Mouse (Mus musculus) embryonic facial prominence, embryonic 11.5 days (tissue): ENCODE results near the gene Dhx36. TPM values are rescaled to one million over a fixed set of nuclear protein-coding genes. Genes with fewer than 3 reads are reported as not detected.
A peak's percentile ranks its signal among the peaks of the same experiment; 100 is the strongest.

Experiments
- ATAC-seq: fragments of 200-750 bp; cut with Nextera tagmentation; replicated peaks from 2 replicates; pipeline ENCODE4 v1.8.0; 2017; ENCODE audit warnings: low read depth; ENCODE audit not compliant: insufficient number of reproducible peaks, low FRiP score, low TSS enrichment
- DNase-seq: peaks from one replicate; pipeline ENCODE4 v3.0.0-alpha.2; 2015; ENCODE audit warnings: low spot score
- H3K27ac ChIP-seq: fragments of 300-500 bp; sonication (generic); replicated peaks from 2 replicates; pipeline ENCODE4 v1.5.1; 2014; ENCODE audit warnings: mild to moderate bottlenecking, low read depth, low read length, control low read depth
- H3K27me3 ChIP-seq: fragments of 300-500 bp; sonication (generic); 2 replicates; pipeline ENCODE4 v1.6.1; 2014; ENCODE audit warnings: mild to moderate bottlenecking, low read length, moderate library complexity, mixed read lengths; ENCODE audit not compliant: control insufficient read depth, insufficient read depth
- H3K36me3 ChIP-seq: fragments of 300-500 bp; sonication (generic); replicated peaks from 2 replicates; pipeline ENCODE4 v1.6.1; 2014; ENCODE audit warnings: low read depth, mild to moderate bottlenecking, low read length, moderate library complexity, mixed read lengths; ENCODE audit not compliant: control insufficient read depth, insufficient read depth
- H3K4me1 ChIP-seq: fragments of 300-500 bp; sonication (generic); 2 replicates; pipeline ENCODE4 v1.6.1; 2014; ENCODE audit warnings: low read length, mixed read lengths; ENCODE audit not compliant: control insufficient read depth, insufficient read depth
- H3K4me2 ChIP-seq: fragments of 300-500 bp; sonication (generic); 2 replicates; pipeline ENCODE4 v1.6.1; 2014; ENCODE audit warnings: low read depth, mild to moderate bottlenecking, control low read depth, low read length, moderate library complexity
- H3K4me3 ChIP-seq: fragments of 300-500 bp; sonication (generic); 2 replicates; pipeline ENCODE4 v1.5.1; 2014; ENCODE audit warnings: low read depth, low read length, control low read depth
- H3K9ac ChIP-seq: fragments of 300-500 bp; sonication (generic); replicated peaks from 2 replicates; pipeline ENCODE4 v1.6.1; 2014; ENCODE audit warnings: mild to moderate bottlenecking, control low read depth, low read length
- H3K9me3 ChIP-seq: fragments of 300-500 bp; sonication (generic); replicated peaks from 2 replicates; pipeline ENCODE4 v1.6.1; 2016; ENCODE audit warnings: mild to moderate bottlenecking, low read length, inconsistent platforms, mixed read lengths; ENCODE audit not compliant: control insufficient read depth
- WGBS: fragments of 180-500 bp; shearing (Covaris S2); extraction: QIAGEN DNeasy Blood & Tissue Kit; methylation state at CpG from one replicate; pipeline ENCODE4 v1.1.7; 2014; 5-methylcytosine and 5-hydroxymethylcytosine counted together
- polyA plus RNA-seq: library from polyadenylated mRNA; unstranded; fragments of >200 nt; fragmentation: Nextera tagmentation; extraction: Ambion mirVana; gene quantifications from 2 replicates; pipeline ENCODE4 v1.2.1, GENCODE M21; 2014

The Dhx36 gene
- polyA plus RNA-seq = 47.8 and 53.4 TPM in 2 replicates

DNA sequence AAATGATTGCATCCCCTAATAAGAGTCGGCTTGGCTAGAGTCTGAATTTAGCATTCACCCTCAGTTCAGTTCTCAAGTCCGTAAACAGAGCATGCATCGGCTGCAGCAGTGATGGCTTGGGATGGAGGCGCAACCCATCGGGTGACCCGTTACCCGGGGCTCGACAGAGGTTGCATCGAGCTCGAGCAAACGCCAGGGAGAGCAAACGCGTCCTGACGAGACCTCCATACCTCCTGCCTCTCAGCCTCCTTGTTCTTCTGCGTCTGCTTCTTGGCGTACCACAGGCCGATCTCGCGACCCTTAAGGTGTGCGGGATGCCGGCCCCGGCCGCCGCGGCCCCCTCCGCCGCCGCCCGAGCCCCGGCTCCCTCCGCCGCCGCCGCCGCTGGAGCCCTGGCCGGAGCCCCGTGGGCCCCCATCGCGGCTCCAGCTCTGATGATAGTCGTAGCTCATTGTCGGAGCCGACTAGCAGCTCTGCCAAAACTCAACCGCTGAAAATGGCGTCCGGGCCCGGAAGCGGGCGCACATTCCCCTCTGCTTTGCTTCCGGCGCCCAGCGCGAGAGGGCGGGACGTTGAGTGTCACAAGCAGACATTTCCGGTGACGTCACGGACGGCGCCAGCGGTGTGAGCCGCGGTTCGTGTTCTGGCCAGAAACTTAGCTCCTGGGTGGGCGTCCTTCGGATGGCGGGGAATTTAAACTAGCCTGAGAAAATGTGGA lies at the start of gene Dhx36:
Gene Dhx36, minus strand, starts transcription at position 517 of the 718 bp plus-strand sequence.
- DNase-seq (peak; percentile 98), ATAC-seq (peak; percentile 98)
- Histone ChIP-seq H3K9me3 (no peaks in the 10 kb centered on the region), H3K4me3 (peak within 1 kb of the TSS; percentile 92), H3K36me3 (no peaks in the 10 kb centered on the region), H3K27me3 (no peaks in the 10 kb centered on the region), H3K27ac (peak within 1 kb of the TSS; percentile 85), H3K9ac (peak within 1 kb of the TSS; percentile 96), H3K4me1 (no peaks in the 10 kb centered on the region), H3K4me2 (peak within 1 kb of the TSS; percentile 53)
- under 1% methylated on average over 62 of the region's 66 CpGs for WGBS

DNA sequence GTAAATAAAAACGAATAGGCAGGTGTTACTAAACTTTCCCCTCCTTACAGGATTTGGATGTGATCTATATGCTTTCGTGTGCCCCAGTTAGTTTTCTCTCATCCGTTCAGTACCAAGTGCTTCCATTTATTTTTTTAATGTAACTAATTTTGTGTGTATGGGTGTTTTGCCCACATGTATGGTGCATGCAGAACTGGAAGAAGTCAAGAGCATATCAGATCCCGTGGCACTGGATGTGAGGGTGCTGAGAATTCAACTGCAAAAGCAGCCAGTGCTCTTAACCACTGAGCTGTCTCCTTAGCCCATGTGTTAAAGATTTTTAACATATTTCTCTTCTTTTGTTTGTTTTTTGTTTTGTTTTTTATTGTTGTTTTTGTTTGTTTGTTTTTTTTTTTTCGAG lies 20.8 kb upstream of the Dhx36 start:
- no peaks in the 10 kb centered on the region for H3K9me3 ChIP-seq
- DNase-seq (no peak), ATAC-seq (no peak)
- H3K36me3 ChIP-seq = no peaks in the 10 kb centered on the region
- no peak overlapping the region for H3K4me3 ChIP-seq
- H3K4me2 ChIP-seq = no peak overlapping the region
- 70% methylated on average over 5 of the region's 5 CpGs for WGBS
- no peak overlapping the region for H3K9ac ChIP-seq
- H3K27ac ChIP-seq = no peak overlapping the region
- no peaks in the 10 kb centered on the region for H3K4me1 ChIP-seq
- no peaks in the 10 kb centered on the region for H3K27me3 ChIP-seq

DNA sequence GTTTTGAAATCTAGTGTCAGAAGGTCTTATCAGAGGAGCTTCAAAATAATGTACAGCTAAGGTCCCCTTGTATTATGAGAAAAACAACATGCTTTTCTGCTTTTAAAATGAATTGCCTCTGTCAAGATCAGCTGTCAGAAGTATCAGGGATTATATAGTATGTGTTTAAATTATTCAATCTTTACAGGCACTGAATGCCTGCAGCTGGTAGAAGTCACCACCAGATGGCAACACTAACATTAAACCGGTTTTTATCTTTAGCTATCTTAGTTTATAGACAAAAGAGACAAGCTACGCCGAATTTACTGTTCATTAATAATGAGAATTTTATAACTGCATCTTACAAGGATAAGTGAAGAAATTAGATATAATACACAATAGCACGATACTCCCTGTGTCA lies 20.4 kb upstream of the Dhx36 start:
- no peaks in the 10 kb centered on the region for H3K36me3 ChIP-seq
- ATAC-seq (no peak), DNase-seq (peak; percentile 59)
- no peak overlapping the region for H3K4me2 ChIP-seq
- H3K9ac ChIP-seq = no peak overlapping the region
- H3K27me3 ChIP-seq = no peaks in the 10 kb centered on the region
- no peaks in the 10 kb centered on the region for H3K9me3 ChIP-seq
- H3K4me1 ChIP-seq = no peaks in the 10 kb centered on the region
- no peak overlapping the region for H3K4me3 ChIP-seq
- whole genome bisulfite sequencing = 50% methylated on average over 4 of the region's 4 CpGs
- H3K27ac ChIP-seq = no peak overlapping the region

DNA sequence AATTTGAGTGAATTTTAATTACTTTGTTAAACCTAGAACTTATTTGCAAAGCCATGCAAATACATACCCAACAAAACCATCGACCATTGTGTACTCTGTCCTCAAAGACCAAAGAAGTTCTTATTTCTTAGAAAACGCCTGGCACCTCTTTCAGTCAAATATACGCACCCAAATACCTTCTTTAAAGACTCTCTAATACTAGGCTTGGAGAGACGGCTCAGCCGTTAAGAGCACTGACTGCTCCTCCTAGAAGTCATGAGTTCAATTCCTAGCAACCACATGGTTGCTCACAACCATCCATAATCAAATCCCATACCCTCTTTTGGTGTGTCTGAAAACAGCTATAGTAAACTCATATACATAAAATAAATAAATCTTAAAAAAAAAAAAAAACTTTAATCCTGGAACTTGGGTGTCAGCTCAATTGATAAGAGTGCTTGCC lies 423 bp upstream of the Dhx36 start:
- 45% methylated on average over 5 of the region's 5 CpGs for WGBS
- ATAC-seq (peak; percentile 55; the same call in 1 of the 2 replicates), DNase-seq (no peak)
- H3K36me3 ChIP-seq = no peaks in the 10 kb centered on the region
- H3K4me3 ChIP-seq = peak overlapping the region; percentile 92
- H3K9me3 ChIP-seq = no peaks in the 10 kb centered on the region
- H3K27me3 ChIP-seq = no peaks in the 10 kb centered on the region
- peak overlapping the region; percentile 30 for H3K4me2 ChIP-seq
- H3K9ac ChIP-seq = peak overlapping the region; percentile 96; the same call in 1 of the 2 replicates
- H3K4me1 ChIP-seq = no peaks in the 10 kb centered on the region
- H3K27ac ChIP-seq = no peak overlapping the region

DNA sequence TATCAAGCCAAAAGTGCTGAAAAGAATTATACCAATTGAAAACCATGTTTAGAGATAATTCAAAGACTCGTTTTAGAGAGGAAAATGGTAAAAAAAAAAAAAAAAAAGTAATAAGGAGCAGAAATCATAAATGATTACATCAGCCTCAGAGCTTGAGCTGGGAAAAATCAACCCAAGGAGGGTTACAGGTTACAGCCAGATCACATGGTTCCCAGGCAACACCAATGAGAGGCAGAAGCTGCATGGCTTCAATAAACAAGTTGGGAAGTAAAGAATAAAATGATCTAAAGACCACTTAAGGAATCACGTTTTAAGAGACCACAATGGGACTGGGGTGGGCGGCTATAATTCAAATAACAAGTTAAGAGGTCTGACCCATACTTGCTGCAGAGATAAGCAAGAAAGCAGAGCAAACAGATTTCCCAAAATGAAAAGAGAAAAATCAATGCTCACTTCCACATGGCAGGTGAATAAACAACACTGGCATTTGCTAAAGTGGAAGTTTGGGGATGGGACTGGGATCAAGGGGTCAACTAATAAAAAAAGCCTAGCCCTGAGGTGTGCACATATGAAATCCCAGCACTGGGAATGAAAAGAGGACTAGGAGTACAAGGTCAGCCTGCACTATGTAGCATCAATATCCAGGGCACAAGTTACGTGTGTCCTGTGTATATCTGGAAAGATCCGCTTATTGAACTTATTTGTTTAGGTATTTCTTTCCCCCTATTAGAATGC lies 1.5 kb downstream of the Dhx36 start:
- Histone ChIP-seq H3K4me1 (no peaks in the 10 kb centered on the region), H3K4me2 (peak overlapping the region; percentile 53), H3K9ac (no peak overlapping the region; the same call in 1 of the 2 replicates), H3K27me3 (no peaks in the 10 kb centered on the region), H3K36me3 (no peaks in the 10 kb centered on the region; the same call in 1 of the 2 replicates), H3K27ac (no peak overlapping the region), H3K9me3 (no peaks in the 10 kb centered on the region), H3K4me3 (peak overlapping the region; percentile 92)
- DNase-seq (no peak), ATAC-seq (no peak)
- WGBS = 83% methylated on average over 5 of the region's 5 CpGs

DNA sequence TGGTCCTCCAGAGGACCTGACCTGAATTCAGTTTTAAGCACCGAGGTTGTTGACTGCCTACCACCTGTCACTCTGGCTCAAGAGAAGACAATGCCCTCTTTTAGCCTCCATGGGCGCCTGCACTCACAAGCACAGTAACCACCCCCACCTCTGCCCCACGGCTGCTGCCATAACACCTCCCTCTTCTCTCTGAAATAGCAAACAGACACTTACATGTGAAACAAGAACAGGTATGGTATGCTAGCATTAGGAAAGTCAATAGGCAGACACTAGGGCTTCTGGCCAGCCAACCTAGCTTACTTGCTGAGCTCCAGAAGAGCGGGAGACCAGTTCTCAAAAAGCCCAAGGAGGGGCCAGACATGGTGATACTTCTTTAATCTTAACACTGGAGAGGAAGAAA lies 7.5 kb downstream of the Dhx36 start:
- H3K4me3 ChIP-seq = no peak overlapping the region
- H3K27me3 ChIP-seq = no peaks in the 10 kb centered on the region
- H3K4me1 ChIP-seq = no peaks in the 10 kb centered on the region
- no peak for ATAC-seq
- H3K27ac ChIP-seq = no peak overlapping the region
- no peak overlapping the region for H3K4me2 ChIP-seq
- no peak for DNase-seq
- WGBS = 65% methylated on average over 4 of the region's 4 CpGs
- peaks cover 5% of the 10 kb centered on the region for H3K36me3 ChIP-seq
- no peak overlapping the region for H3K9ac ChIP-seq
- H3K9me3 ChIP-seq = no peaks in the 10 kb centered on the region

DNA sequence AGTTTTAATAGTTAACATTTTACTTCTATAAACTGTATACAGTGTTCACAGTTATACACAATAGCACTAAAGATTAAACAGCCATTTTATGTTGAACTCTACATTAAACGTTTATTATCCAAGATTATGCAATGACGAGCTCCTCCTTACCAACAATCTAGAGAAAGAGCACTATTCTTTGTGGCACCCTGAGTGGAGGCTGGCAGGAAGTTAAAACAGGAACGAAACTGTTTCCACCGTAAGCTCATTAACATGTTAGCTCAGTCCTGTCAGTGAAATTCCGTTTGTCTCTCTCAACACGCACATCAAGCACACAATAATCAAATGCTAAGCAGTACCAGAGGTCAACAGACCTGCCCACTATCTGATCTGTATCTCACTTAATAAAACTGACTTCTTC lies 14.2 kb downstream of the Dhx36 start:
- ATAC-seq = no peak
- Histone ChIP-seq H3K27ac (no peak overlapping the region), H3K9ac (no peak overlapping the region), H3K4me1 (no peaks in the 10 kb centered on the region), H3K27me3 (no peaks in the 10 kb centered on the region), H3K9me3 (no peaks in the 10 kb centered on the region), H3K4me3 (no peak overlapping the region), H3K36me3 (peaks cover 5% of the 10 kb centered on the region), H3K4me2 (no peak overlapping the region)
- WGBS = 89% methylated on average over 6 of the region's 6 CpGs
- no peak for DNase-seq

DNA sequence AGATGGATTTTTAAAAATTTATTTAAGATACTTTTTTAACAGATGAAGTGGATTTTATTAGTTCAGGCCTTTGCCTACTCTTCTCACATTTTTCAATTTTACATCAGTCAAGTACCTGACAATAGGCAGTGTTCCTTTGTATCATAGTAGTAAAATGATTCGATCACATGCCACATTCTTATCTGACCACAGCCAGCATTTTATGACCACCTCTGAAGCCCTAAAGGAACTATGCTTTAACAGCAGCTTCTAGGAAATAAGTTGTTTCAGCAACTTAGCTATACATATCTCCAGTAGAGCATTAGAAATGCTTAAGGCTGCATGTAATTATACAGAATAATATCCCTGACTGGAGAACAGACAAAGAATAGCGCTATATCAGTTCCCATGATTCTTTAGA lies 22.5 kb downstream of the Dhx36 start:
- Histone ChIP-seq H3K4me2 (no peak overlapping the region), H3K9ac (no peak overlapping the region), H3K4me3 (no peak overlapping the region), H3K36me3 (peaks cover 2% of the 10 kb centered on the region), H3K9me3 (no peaks in the 10 kb centered on the region), H3K27ac (no peak overlapping the region), H3K27me3 (no peaks in the 10 kb centered on the region), H3K4me1 (no peaks in the 10 kb centered on the region)
- DNase-seq = no peak
- no peak for ATAC-seq
- WGBS = 93% methylated on average over 2 of the region's 2 CpGs
